Mouse (Mus musculus) bone marrow macrophage, adult 2 months (primary cell): Measurements from ENCODE around the gene Fastkd5. TPM values are rescaled to one million over a fixed set of nuclear protein-coding genes. Genes with fewer than 3 reads are reported as not detected.

Experiments
- H3K27ac ChIP-seq: 2 replicates; pipeline ENCODE4 v1.5.1; 2012; ENCODE audit warnings: low read depth, low read length; ENCODE audit not compliant: insufficient read depth
- H3K4me1 ChIP-seq: 2 replicates; pipeline ENCODE4 v1.6.1; 2012; ENCODE audit warnings: low read length; ENCODE audit not compliant: control insufficient read depth, insufficient read depth
- H3K4me3 ChIP-seq: 2 replicates; pipeline ENCODE4 v1.5.1; 2012; ENCODE audit warnings: mild to moderate bottlenecking, low read length, moderate library complexity; ENCODE audit not compliant: insufficient read depth
- CTCF ChIP-seq: IDR thresholded peaks from 2 replicates; pipeline ENCODE4 v1.5.1; 2012; ENCODE audit warnings: low read depth, mild to moderate bottlenecking, low read length, moderate library complexity
- POLR2A ChIP-seq: IDR thresholded peaks from 2 replicates; pipeline ENCODE4 v1.6.1; 2012; ENCODE audit warnings: mild to moderate bottlenecking, low read depth, low read length, borderline replicate concordance
- polyA plus RNA-seq: library from polyadenylated mRNA; stranded (reverse); fragments of >200 nt; gene quantifications from 2 replicates; pipeline ENCODE4 v1.2.4, GENCODE M21; 2012; ENCODE audit not compliant: missing spikeins, insufficient read depth, insufficient read length

The Fastkd5 gene
- polyA plus RNA-seq, 1 experiment = 6.1 TPM

DNA sequence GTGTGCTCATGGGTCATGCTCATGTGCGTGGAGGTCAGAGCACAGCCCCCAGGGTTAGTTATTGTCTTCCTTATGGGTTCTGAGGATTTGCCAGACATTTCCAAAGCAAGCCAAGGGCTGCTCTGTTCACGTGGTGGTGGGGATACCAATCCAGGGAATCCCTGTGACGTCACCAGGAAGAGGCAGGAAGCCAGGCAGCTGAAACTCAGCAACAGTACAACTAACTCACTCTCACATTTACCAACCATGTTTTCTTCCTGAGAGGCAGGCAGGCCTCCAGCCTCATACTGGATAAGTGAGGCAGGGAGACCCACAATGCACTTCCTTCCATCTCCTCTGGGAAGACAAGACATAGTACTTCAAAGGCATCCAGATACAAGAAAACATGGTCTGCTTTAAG is 31.4 kb downstream of the Fastkd5 start:
- no peak for TF ChIP-seq POLR2A
- no peak for TF ChIP-seq CTCF
- no peak overlapping the region for H3K27ac ChIP-seq
- H3K4me1 ChIP-seq = 0 out of 2 replicates have a peak, but pooled peaks cover 2% of the 10 kb centered on the region
- no peak overlapping the region for H3K4me3 ChIP-seq

DNA sequence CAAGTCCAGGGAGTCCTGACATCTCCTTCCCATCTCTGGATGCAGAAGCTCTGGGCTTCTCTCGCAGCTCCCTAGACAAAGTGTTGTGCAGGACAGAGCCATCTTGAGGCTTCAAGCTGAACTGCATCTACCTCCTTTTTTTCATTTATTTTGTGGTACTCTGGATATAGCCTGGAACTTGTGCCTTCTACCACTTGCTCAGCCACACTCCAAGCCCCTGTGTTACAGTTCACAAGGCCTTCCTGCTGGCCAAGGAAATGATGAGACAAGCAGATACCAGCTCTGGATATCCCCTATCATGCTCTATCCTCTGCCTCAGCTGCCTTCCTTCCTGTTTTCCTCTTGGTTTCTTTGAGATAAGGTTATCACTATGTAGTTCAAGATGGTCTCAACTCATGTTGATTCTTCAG is 32.2 kb downstream of the Fastkd5 start:
- Histone ChIP-seq H3K27ac (no peak overlapping the region), H3K4me1 (0 out of 2 replicates have a peak, but pooled peaks cover 2% of the 10 kb centered on the region), H3K4me3 (no peak overlapping the region)
- TF ChIP-seq CTCF (peak; percentile 55), POLR2A (no peak)

DNA sequence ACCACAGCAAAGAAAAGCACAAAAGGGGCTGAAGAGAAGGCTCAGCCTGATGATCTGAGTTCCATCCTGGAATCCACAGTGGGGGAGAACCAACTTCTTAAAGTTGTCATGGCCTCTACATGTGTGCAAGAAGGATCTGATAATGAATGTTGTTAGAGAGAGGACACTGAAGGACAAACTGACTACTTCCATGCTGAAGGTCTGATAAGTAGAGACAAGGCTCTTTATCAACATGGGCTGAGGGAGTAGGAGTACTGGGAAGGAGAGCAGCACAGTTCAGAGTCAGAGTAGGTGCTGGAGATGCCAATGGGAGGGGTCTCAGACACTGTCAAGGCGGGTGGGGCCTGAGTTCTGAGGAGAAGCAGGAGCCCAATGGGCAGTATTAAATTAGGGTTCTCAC is 34.2 kb downstream of the Fastkd5 start:
- H3K4me1 ChIP-seq = 0 out of 2 replicates have a peak, but pooled peaks cover 2% of the 10 kb centered on the region
- TF ChIP-seq POLR2A = no peak
- TF ChIP-seq CTCF = no peak
- H3K27ac ChIP-seq = no peak overlapping the region
- no peak overlapping the region for H3K4me3 ChIP-seq

DNA sequence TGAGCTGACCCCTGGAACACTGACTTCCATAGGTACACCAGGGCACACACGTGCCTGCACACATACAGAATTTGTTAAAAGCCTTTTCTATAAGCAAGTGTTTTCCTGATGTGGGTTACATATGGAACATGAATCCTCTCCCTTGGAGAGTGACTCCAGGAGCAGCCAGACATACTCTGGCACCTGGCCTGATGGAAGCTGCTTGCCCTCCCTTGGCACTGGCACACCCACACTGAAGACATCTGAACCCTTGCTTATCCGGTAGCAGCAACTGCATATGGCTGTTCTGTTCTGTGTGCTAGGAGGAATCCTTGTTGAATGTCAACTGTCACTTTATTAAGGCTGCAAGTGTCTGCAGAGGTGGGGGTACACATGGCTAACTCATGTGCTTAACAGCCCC is 38.8 kb downstream of the Fastkd5 start:
- H3K4me1 ChIP-seq = no peaks in the 10 kb centered on the region
- no peak for TF ChIP-seq POLR2A
- no peak overlapping the region for H3K4me3 ChIP-seq
- no peak overlapping the region for H3K27ac ChIP-seq

DNA sequence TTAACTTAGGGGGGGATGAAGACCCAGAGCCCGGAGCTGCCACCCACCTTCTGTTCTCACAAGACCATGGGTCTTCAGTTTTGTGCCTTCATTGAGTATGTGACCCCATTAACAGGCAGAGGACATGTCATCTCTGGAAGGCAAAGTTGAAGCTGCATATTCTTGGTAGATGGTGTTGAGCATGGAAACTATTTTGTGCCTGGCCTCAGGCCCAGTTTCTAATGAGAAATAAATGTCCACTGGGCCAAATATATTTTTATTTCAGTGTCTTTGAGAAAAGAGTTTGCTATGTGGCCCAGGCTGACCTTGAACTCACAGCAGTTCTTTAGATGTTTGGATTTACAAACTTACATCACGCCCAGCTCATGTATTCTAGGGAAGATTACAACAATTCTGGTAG is 40.1 kb downstream of the Fastkd5 start:
- TF ChIP-seq POLR2A (no peak), CTCF (no peak)
- Histone ChIP-seq H3K4me3 (no peak overlapping the region), H3K27ac (no peak overlapping the region), H3K4me1 (no peaks in the 10 kb centered on the region)

DNA sequence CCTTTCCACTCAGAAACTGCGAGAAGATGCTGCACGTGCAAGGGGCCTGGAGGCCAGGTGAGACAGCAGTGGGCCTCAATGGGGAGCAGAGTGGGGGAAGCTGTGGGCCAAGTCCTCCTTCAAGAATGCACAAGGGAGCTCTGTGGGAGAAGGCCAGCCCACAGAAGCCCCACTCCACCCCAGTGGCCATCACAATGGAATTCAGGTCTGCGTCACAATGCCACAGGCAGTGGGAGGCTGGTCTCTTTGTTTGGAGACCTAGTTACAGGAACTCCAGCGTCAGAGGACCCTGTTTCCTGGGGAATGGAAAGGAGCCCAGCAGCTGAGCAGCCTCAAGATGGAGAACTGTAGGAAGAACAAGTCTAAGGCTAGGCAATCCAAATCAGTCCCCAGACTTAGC is 40.7 kb downstream of the Fastkd5 start:
- no peaks in the 10 kb centered on the region for H3K4me1 ChIP-seq
- TF ChIP-seq CTCF (no peak), POLR2A (no peak)
- H3K27ac ChIP-seq = no peak overlapping the region
- no peak overlapping the region for H3K4me3 ChIP-seq

DNA sequence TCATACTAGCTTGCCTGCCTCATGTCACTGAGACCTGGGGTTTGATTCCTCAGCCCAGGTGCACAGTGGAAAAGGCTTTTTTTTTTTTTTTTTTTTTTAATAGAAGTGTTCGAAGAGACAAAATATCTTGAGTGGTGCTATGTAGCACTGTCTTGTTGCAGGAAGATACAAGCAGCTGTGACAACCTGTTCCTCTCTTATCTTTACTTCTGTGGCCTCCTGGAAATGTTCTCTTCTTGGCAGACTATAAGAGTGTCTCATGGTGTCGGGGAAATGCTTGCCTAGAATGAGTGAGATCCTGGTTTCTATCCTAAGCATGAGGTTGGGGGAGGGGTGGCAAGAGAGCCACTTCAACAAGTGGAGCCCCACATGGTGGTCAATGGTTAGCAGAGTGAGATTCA is 41.5 kb downstream of the Fastkd5 start:
- Histone ChIP-seq H3K27ac (no peak overlapping the region), H3K4me1 (peaks cover 7% of the 10 kb centered on the region), H3K4me3 (no peak overlapping the region)
- no peak for TF ChIP-seq CTCF
- no peak for TF ChIP-seq POLR2A

DNA sequence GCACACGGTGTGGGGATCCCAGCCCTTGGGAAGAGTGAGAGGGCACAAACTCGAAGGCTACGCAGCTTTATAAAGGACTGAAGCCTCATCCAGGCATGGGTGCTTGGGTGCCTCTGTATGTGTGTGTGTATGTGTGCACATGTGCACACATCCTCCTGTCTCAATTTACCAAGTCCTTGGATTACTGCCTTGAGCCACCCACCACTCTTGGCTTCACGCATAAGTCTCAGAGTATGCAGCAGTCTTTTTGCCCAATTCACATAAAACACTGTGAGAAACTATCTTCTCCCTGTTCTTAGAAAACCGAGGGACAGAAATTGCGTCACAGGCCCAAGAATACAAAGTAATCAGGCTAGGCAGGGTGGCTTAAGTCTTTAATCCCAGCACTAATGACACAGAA is 43.8 kb downstream of the Fastkd5 start:
- no peak overlapping the region for H3K4me3 ChIP-seq
- H3K4me1 ChIP-seq = peaks cover 9% of the 10 kb centered on the region
- H3K27ac ChIP-seq = no peak overlapping the region
- no peak for TF ChIP-seq CTCF
- no peak for TF ChIP-seq POLR2A

DNA sequence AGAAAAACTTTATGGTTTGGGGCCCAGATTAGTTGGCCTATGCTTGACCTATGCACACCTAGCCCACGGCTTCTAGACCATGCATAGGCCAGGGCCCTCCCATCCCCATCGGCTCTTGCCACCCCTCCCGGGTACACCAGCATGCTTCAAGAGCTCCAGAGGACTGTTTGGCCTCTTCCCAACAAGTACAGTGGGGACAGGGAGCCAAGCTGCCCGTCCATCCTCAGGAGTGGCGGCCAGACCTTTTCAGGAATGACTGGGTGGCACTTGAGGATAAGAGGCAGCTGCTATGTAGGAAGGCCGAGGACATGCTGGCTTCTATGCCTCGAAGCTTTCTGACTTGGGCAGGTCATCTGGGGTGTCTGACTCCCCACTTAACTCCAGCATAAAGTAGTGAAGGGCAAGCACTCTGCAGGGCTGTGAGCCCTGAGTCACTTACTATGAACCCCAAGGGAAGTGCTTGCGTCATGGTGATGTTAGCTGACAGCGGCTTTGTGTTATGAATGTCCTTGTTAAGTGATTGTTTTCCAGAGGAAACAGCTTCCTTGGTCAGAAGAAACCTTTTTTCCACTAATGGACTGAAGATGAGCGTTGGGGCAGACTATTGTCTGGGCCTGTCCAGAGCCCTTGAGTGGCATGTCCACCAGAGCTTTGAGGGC is 45.8 kb downstream of the Fastkd5 start:
- Histone ChIP-seq H3K4me1 (peaks cover 9% of the 10 kb centered on the region), H3K27ac (no peak overlapping the region), H3K4me3 (no peak overlapping the region)
- TF ChIP-seq CTCF (no peak), POLR2A (no peak)

GRCm38 (mm10) chr2:130582552-130582951 is 47.3 kb downstream of the Fastkd5 start, which contains the start of gene Avp:
Avp (minus strand) TSS chr2:130582554.
- H3K27ac ChIP-seq = no peak within 1 kb of the TSS
- TF ChIP-seq CTCF (no peak), POLR2A (no peak)
- H3K4me1 ChIP-seq = peaks cover 9% of the 10 kb centered on the region
- H3K4me3 ChIP-seq = no peak within 1 kb of the TSS
